Mouse (Mus musculus) ES-Bruce4 (cell line): ENCODE results near the gene Slc16a8. TPM values are rescaled to one million over a fixed set of nuclear protein-coding genes. Genes with fewer than 3 reads are reported as not detected.
A peak's percentile ranks its signal among the peaks of the same experiment; 100 is the strongest.

Experiments
- H3K27ac ChIP-seq: 2 replicates; pipeline ENCODE4 v1.5.1; 2012; ENCODE audit warnings: low read length, inconsistent platforms; ENCODE audit not compliant: insufficient read depth
- H3K27me3 ChIP-seq: 2 replicates; pipeline ENCODE4 v1.6.1; 2012; ENCODE audit warnings: mild to moderate bottlenecking, low read length, inconsistent platforms; ENCODE audit not compliant: control insufficient read depth, poor library complexity, insufficient read depth, severe bottlenecking
- H3K36me3 ChIP-seq: 2 replicates; pipeline ENCODE4 v1.6.1; 2012; ENCODE audit warnings: inconsistent platforms, mild to moderate bottlenecking, low read length, moderate library complexity; ENCODE audit not compliant: control insufficient read depth, poor library complexity, insufficient read depth, severe bottlenecking
- H3K4me1 ChIP-seq: one replicate; pipeline ENCODE4 v1.8.1; 2011; ENCODE audit warnings: low read length; ENCODE audit not compliant: control insufficient read depth, insufficient read depth
- H3K4me3 ChIP-seq: 2 replicates; pipeline ENCODE4 v1.5.1; 2011; ENCODE audit warnings: low read depth, mild to moderate bottlenecking, low read length
- H3K9ac ChIP-seq: 2 replicates; pipeline ENCODE4 v1.6.1; 2012; ENCODE audit warnings: low read depth, mild to moderate bottlenecking, inconsistent platforms; ENCODE audit not compliant: poor library complexity, severe bottlenecking
- H3K9me3 ChIP-seq: replicated peaks from 2 replicates; pipeline ENCODE4 v1.6.1; 2012; ENCODE audit warnings: mild to moderate bottlenecking, low read length, inconsistent platforms; ENCODE audit not compliant: control insufficient read depth, poor library complexity, insufficient read depth, severe bottlenecking
- CTCF ChIP-seq: IDR thresholded peaks from one replicate; pipeline ENCODE4 v1.8.1; 2011; ENCODE audit warnings: low read depth, low read length
- EP300 ChIP-seq: IDR thresholded peaks from 2 replicates; pipeline ENCODE4 v1.6.1; 2011; ENCODE audit warnings: low read depth, low read length; ENCODE audit not compliant: insufficient read depth
- POLR2A ChIP-seq: IDR thresholded peaks from one replicate; pipeline ENCODE4 v1.8.1; 2011; ENCODE audit warnings: low read length; ENCODE audit not compliant: insufficient read depth
- polyA plus RNA-seq: library from polyadenylated mRNA; stranded (reverse); fragments of >200 nt; gene quantifications from 2 replicates; pipeline ENCODE4 v1.2.4, GENCODE M21; 2011; ENCODE audit warnings: low read depth; ENCODE audit not compliant: missing spikeins, insufficient read depth, insufficient read length

Slc16a8 gene
- polyA plus RNA-seq, 1 experiment = not detected

GRCm38 (mm10) chr15:79261757-79262156 lies 7.2 kb upstream of the Slc16a8 start:
- Histone ChIP-seq H3K27ac (no peak overlapping the region), H3K27me3 (peaks cover 2% of the 10 kb centered on the region; the same call in 1 of the 2 replicates), H3K4me3 (peak overlapping the region; percentile 69), H3K9me3 (no peaks in the 10 kb centered on the region), H3K9ac (peak overlapping the region; percentile 75), H3K4me1 (peaks cover 2% of the 10 kb centered on the region), H3K36me3 (no peaks in the 10 kb centered on the region)
- TF ChIP-seq POLR2A (no peak), CTCF (peak; percentile 11), EP300 (no peak)

GRCm38 (mm10) chr15:79261095-79261725 lies 6.6 kb upstream of the Slc16a8 start:
- no peaks in the 10 kb centered on the region for H3K9me3 ChIP-seq
- H3K4me1 ChIP-seq = peaks cover 2% of the 10 kb centered on the region
- peak overlapping the region; percentile 75 for H3K9ac ChIP-seq
- peaks cover 2% of the 10 kb centered on the region; the same call in 1 of the 2 replicates for H3K27me3 ChIP-seq
- H3K4me3 ChIP-seq = peak overlapping the region; percentile 69
- H3K27ac ChIP-seq = no peak overlapping the region
- TF ChIP-seq POLR2A (no peak), CTCF (no peak), EP300 (no peak)
- no peaks in the 10 kb centered on the region for H3K36me3 ChIP-seq

GRCm38 (mm10) chr15:79258521-79258920 lies 4.0 kb upstream of the Slc16a8 start:
- H3K36me3 ChIP-seq = no peaks in the 10 kb centered on the region
- peak overlapping the region; percentile 35 for H3K4me3 ChIP-seq
- TF ChIP-seq EP300 = 0 out of 2 replicates have a peak, but pooled peaks have one; percentile 9
- no peak for TF ChIP-seq CTCF
- H3K4me1 ChIP-seq = peaks cover 2% of the 10 kb centered on the region
- H3K9ac ChIP-seq = no peak overlapping the region
- peaks cover 2% of the 10 kb centered on the region; the same call in 1 of the 2 replicates for H3K27me3 ChIP-seq
- no peaks in the 10 kb centered on the region for H3K9me3 ChIP-seq
- no peak overlapping the region for H3K27ac ChIP-seq

GRCm38 (mm10) chr15:79252580-79252979 lies 2.0 kb downstream of the Slc16a8 start:
- H3K27me3 ChIP-seq = no peaks in the 10 kb centered on the region
- no peaks in the 10 kb centered on the region for H3K9me3 ChIP-seq
- TF ChIP-seq CTCF = no peak
- no peak for TF ChIP-seq POLR2A
- no peak for TF ChIP-seq EP300
- H3K9ac ChIP-seq = peak overlapping the region; percentile 31
- H3K27ac ChIP-seq = no peak overlapping the region
- 0 out of 2 replicates have a peak, but pooled peaks cover 2% of the 10 kb centered on the region for H3K36me3 ChIP-seq
- peaks cover 2% of the 10 kb centered on the region for H3K4me1 ChIP-seq
- H3K4me3 ChIP-seq = peak overlapping the region; percentile 43

- peak; percentile 24 for TF ChIP-seq CTCF
- TF ChIP-seq POLR2A = no peak
- Histone ChIP-seq H3K36me3 (0 out of 2 replicates have a peak, but pooled peaks cover 2% of the 10 kb centered on the region), H3K27me3 (no peaks in the 10 kb centered on the region), H3K4me1 (peaks cover 2% of the 10 kb centered on the region), H3K4me3 (peak overlapping the region; percentile 43), H3K27ac (no peak overlapping the region), H3K9me3 (no peaks in the 10 kb centered on the region), H3K9ac (peak overlapping the region; percentile 31)
These were observed 2.6 kb downstream of the Slc16a8 start for GRCm38 (mm10) chr15:79251781-79252491.

- Histone ChIP-seq H3K9ac (no peak overlapping the region), H3K4me1 (peaks cover 2% of the 10 kb centered on the region), H3K27me3 (no peaks in the 10 kb centered on the region), H3K27ac (no peak overlapping the region), H3K9me3 (no peaks in the 10 kb centered on the region), H3K4me3 (no peak overlapping the region), H3K36me3 (peaks cover 6% of the 10 kb centered on the region)
- TF ChIP-seq CTCF (no peak), POLR2A (no peak), EP300 (no peak)
These were observed 3.4 kb downstream of the Slc16a8 start for GRCm38 (mm10) chr15:79251168-79251567.
